Mouse (Mus musculus): ENCODE data around the gene Sema6b. TPM values are rescaled to one million over a fixed set of nuclear protein-coding genes. Genes with fewer than 3 reads are reported as not detected.

Sema6b gene
- total and polyA plus RNA-seq, 2 experiments from 2014 or later = 18.1 to 76.4 TPM

DNA sequence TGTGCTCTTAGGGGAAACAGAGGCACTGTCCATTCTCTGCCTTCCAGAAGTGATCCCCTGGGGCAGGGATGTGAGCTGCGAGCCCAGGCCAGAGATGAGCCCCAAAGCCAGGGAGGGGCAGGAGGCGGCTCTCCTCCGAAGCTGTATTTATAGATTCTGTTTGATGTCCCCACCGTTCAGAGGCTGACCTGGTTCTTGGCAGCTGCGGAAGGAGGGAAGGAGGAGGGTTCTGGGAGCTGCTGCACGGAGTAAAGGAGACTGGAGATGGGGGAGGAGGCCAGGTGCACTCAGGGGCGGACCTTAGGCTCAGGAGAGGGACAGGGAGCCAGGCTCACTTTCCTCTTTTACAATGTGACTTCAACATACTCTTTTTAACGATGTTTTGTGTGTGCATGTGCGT is 6.0 kb upstream of the Sema6b start:
- WGBS = 21% methylated on average over 9 of the region's 9 CpGs
- H3K4me1 ChIP-seq (ENCODE audit: insufficient read depth) = no peaks in the 10 kb centered on the region
- peaks cover 5% of the 10 kb centered on the region; the same call in 1 of the 2 replicates for H3K27me3 ChIP-seq (ENCODE audit: insufficient read depth, low read length)
- DNase-seq = no peak
- no peak overlapping the region for H3K27ac ChIP-seq (ENCODE audit: low read depth, low read length)
- no peaks in the 10 kb centered on the region for H3K36me3 ChIP-seq (ENCODE audit: insufficient read depth)
- no peak for ATAC-seq
- no peak overlapping the region for H3K4me3 ChIP-seq (ENCODE audit: low read depth, low read length)
- H3K9me3 ChIP-seq (ENCODE audit: low read length) = no peaks in the 10 kb centered on the region
- TF ChIP-seq CTCF (IDR thresholded peaks at IDR 0.05; ENCODE audit: low read depth) = no peak
- no peak overlapping the region for H3K9ac ChIP-seq
- H3K4me2 ChIP-seq (ENCODE audit: low read depth) = no peak overlapping the region

DNA sequence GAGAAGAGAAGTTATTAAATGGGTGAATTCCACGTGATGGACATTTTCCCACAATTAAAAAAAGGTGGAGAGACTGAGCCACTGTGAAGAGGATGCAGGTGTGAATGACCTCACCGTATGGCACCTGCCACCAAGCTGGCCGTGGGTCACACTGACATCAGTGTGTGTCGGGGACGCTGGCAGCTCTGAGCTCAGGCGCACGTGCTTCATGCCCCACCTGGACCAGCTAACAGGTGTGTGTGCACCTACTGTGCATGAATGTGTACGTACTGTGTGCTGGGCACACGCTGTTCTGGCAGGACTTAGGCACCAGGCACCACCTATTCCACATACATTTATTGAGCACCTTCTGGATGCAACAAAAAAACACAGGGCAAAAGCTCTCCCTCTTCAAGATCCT is 4.4 kb upstream of the Sema6b start:
- TF ChIP-seq CTCF (IDR thresholded peaks at IDR 0.05; ENCODE audit: low read depth) = no peak
- Histone ChIP-seq H3K36me3 (ENCODE audit: insufficient read depth) (no peaks in the 10 kb centered on the region), H3K27me3 (ENCODE audit: insufficient read depth, low read length) (peaks cover 3% of the 10 kb centered on the region; the same call in 1 of the 2 replicates), H3K4me3 (ENCODE audit: low read depth, low read length) (no peak overlapping the region), H3K27ac (ENCODE audit: low read depth, low read length) (no peak overlapping the region), H3K4me1 (ENCODE audit: insufficient read depth) (no peaks in the 10 kb centered on the region), H3K9me3 (ENCODE audit: low read length) (no peaks in the 10 kb centered on the region), H3K9ac (no peak overlapping the region), H3K4me2 (ENCODE audit: low read depth) (no peak overlapping the region)
- DNase-seq (no peak), ATAC-seq (no peak)
- 70% methylated on average over 9 of the region's 9 CpGs for WGBS

DNA sequence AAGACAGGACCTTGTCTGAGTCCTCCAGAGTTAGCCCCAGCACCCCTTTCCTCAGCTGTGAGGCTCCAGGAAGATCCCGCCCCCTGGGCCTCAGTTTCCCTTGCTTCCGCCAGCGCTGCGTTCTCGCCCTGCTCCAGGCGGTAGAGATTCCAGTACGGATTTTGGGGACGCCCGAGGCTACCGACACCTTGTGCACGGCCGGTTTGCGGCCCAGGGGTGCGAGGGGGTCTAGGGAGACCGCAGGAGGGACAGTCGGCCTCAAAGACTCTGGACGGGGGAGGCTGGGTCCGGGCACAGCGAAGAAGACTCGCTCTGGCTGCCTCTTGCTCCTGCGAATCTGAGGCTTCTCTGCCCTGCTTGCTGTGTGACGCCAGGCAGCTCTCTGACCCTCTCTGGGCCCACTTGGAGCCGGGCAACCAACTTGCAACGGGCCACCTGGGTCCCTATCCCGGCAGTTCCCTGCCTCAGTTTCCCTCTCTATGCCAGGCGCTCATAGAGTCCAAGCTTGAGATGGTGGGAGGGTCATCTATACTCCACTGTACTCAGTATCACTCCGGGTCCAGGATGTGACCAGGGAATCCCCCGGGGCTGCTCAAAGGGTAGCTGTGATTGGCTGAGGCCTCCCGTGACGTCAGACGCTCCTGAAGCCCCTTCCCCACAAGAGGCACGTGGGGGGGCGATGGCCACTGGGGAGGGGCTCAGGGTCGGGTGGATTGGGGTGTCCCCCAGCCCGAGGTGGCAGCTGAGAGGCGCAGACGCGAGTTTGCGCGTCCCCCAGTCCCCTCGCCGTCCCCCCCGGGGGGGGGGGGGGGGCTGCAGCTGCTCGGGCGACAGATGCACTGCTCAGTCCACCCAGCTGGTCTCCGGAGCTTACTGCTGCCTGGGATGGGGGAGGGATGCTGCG is 1.8 kb upstream of the Sema6b start:
- peak; percentile 75 for DNase-seq
- Histone ChIP-seq H3K9ac (peak overlapping the region; percentile 57), H3K4me1 (ENCODE audit: insufficient read depth) (peaks cover 6% of the 10 kb centered on the region; the same call in 1 of the 2 replicates), H3K27ac (ENCODE audit: low read depth, low read length) (no peak overlapping the region), H3K4me2 (ENCODE audit: low read depth) (peak overlapping the region; percentile 73), H3K27me3 (ENCODE audit: insufficient read depth, low read length) (no peaks in the 10 kb centered on the region), H3K4me3 (ENCODE audit: low read depth, low read length) (peak overlapping the region; percentile 47), H3K36me3 (ENCODE audit: insufficient read depth) (0 out of 2 replicates have a peak, but pooled peaks cover 2% of the 10 kb centered on the region), H3K9me3 (ENCODE audit: low read length) (no peaks in the 10 kb centered on the region)
- no peak for TF ChIP-seq CTCF (IDR thresholded peaks at IDR 0.05; ENCODE audit: low read depth)
- ATAC-seq = peak; percentile 53
- WGBS = 1% methylated on average over 42 of the region's 47 CpGs

DNA sequence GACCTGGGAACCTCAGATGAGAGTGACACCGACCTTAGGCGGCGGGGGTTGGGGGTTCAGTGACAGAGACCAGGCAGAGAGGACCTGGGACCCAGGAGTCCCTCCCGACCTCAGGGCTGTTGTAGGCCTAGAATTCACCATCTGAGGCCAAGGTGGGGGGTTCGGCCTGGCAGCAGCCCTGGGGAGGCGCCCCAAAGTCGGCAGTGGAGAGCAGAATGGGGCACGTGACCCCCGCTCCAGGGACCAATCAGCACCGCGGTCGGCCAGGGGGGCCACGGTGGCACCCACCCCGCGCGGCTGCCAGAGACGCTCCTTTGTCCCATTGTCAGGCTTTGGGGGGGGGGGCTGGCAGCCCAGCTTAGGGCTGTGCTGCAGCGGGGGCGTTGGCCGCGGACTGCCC is 788 bp downstream of the Sema6b start:
- 5% methylated on average over 14 of the region's 21 CpGs for WGBS
- Histone ChIP-seq H3K4me2 (ENCODE audit: low read depth) (peak overlapping the region; percentile 71), H3K9ac (peak overlapping the region; percentile 96), H3K4me3 (ENCODE audit: low read depth, low read length) (peak overlapping the region; percentile 95), H3K27ac (ENCODE audit: low read depth, low read length) (0 out of 2 replicates have a peak overlapping the region, but pooled peaks have one; percentile 82), H3K27me3 (ENCODE audit: insufficient read depth, low read length) (no peaks in the 10 kb centered on the region), H3K9me3 (ENCODE audit: low read length) (no peaks in the 10 kb centered on the region), H3K4me1 (ENCODE audit: insufficient read depth) (peaks cover 6% of the 10 kb centered on the region; the same call in 1 of the 2 replicates), H3K36me3 (ENCODE audit: insufficient read depth) (0 out of 2 replicates have a peak, but pooled peaks cover 5% of the 10 kb centered on the region)
- peak; percentile 47 for ATAC-seq
- TF ChIP-seq CTCF (IDR thresholded peaks at IDR 0.05; ENCODE audit: low read depth) = no peak
- peak; percentile 64 for DNase-seq

GRCm38 (mm10) chr17:56137839-56138613 is 2.1 kb downstream of the Sema6b start:
- no peak for ATAC-seq
- H3K4me2 ChIP-seq (ENCODE audit: low read depth) = peak overlapping the region; percentile 71
- H3K27me3 ChIP-seq (ENCODE audit: insufficient read depth, low read length) = no peaks in the 10 kb centered on the region
- H3K27ac ChIP-seq (ENCODE audit: low read depth, low read length) = no peak overlapping the region
- TF ChIP-seq CTCF (IDR thresholded peaks at IDR 0.05; ENCODE audit: low read depth) = no peak
- WGBS = 16% methylated on average over 25 of the region's 25 CpGs
- peak overlapping the region; percentile 96; the same call in 1 of the 2 replicates for H3K9ac ChIP-seq
- H3K4me1 ChIP-seq (ENCODE audit: insufficient read depth) = peaks cover 6% of the 10 kb centered on the region; the same call in 1 of the 2 replicates
- H3K36me3 ChIP-seq (ENCODE audit: insufficient read depth) = 0 out of 2 replicates have a peak, but pooled peaks cover 5% of the 10 kb centered on the region
- no peak for DNase-seq
- peak overlapping the region; percentile 95; the same call in 1 of the 2 replicates for H3K4me3 ChIP-seq (ENCODE audit: low read depth, low read length)
- no peaks in the 10 kb centered on the region for H3K9me3 ChIP-seq (ENCODE audit: low read length)

GRCm38 (mm10) chr17:56136558-56136957 is 3.6 kb downstream of the Sema6b start:
- no peak overlapping the region for H3K27ac ChIP-seq (ENCODE audit: low read depth, low read length)
- no peaks in the 10 kb centered on the region for H3K27me3 ChIP-seq (ENCODE audit: insufficient read depth, low read length)
- H3K4me2 ChIP-seq (ENCODE audit: low read depth) = no peak overlapping the region
- no peak overlapping the region for H3K9ac ChIP-seq
- no peaks in the 10 kb centered on the region for H3K9me3 ChIP-seq (ENCODE audit: low read length)
- peaks cover 6% of the 10 kb centered on the region; the same call in 1 of the 2 replicates for H3K4me1 ChIP-seq (ENCODE audit: insufficient read depth)
- no peak for TF ChIP-seq CTCF (IDR thresholded peaks at IDR 0.05; ENCODE audit: low read depth)
- ATAC-seq (no peak), DNase-seq (no peak)
- 0 out of 2 replicates have a peak, but pooled peaks cover 5% of the 10 kb centered on the region for H3K36me3 ChIP-seq (ENCODE audit: insufficient read depth)
- no peak overlapping the region for H3K4me3 ChIP-seq (ENCODE audit: low read depth, low read length)
- 93% methylated on average over 7 of the region's 7 CpGs for WGBS

Measured in forebrain, postnatal 0 days (tissue).